Mouse (Mus musculus) intestine, postnatal 0 days (tissue): ENCODE data around the gene Zscan12. TPM values are rescaled to one million over a fixed set of nuclear protein-coding genes. Genes with fewer than 3 reads are reported as not detected.

Source experiments
- ATAC-seq: fragments of 200-750 bp; cut with Nextera tagmentation; 2 replicates; pipeline ENCODE4 v1.8.0; 2017; ENCODE audit warnings: mild to moderate bottlenecking, moderate TSS enrichment, moderate library complexity
- H3K27ac ChIP-seq: fragments of 300-500 bp; sonication (generic); 2 replicates; pipeline ENCODE4 v1.5.1; 2014; ENCODE audit warnings: mild to moderate bottlenecking, low read depth, low read length, moderate library complexity
- H3K27me3 ChIP-seq: fragments of 300-500 bp; sonication (generic); replicated peaks from 2 replicates; pipeline ENCODE4 v1.6.1; 2014; ENCODE audit warnings: low read length, mixed read lengths; ENCODE audit not compliant: control insufficient read depth, insufficient read depth
- H3K36me3 ChIP-seq: fragments of 300-500 bp; sonication (generic); 2 replicates; pipeline ENCODE4 v1.6.1; 2014; ENCODE audit warnings: mild to moderate bottlenecking, moderate library complexity; ENCODE audit not compliant: control insufficient read depth, insufficient read depth
- H3K4me1 ChIP-seq: fragments of 300-500 bp; sonication (generic); replicated peaks from 2 replicates; pipeline ENCODE4 v1.6.1; 2014; ENCODE audit warnings: antibody characterized with exemption, low read length, mixed read lengths; ENCODE audit not compliant: control insufficient read depth, insufficient read depth
- H3K4me2 ChIP-seq: fragments of 300-500 bp; sonication (generic); replicated peaks from 2 replicates; pipeline ENCODE4 v1.6.1; 2014; ENCODE audit warnings: low read depth, mild to moderate bottlenecking, moderate library complexity
- H3K4me3 ChIP-seq: fragments of 300-500 bp; sonication (generic); 2 replicates; pipeline ENCODE4 v1.5.1; 2014; ENCODE audit warnings: low read depth, low read length
- H3K9ac ChIP-seq: fragments of 300-500 bp; sonication (generic); 2 replicates; pipeline ENCODE4 v1.6.1; 2014; ENCODE audit warnings: mild to moderate bottlenecking, low read depth, low read length
- H3K9me3 ChIP-seq: fragments of 300-500 bp; sonication (generic); 2 replicates; pipeline ENCODE4 v1.6.1; 2016; ENCODE audit warnings: mixed run types; ENCODE audit not compliant: control insufficient read depth
- CTCF ChIP-seq: sonication (generic); IDR thresholded peaks from 2 replicates; pipeline ENCODE4 v1.5.1; 2016; ENCODE audit warnings: low read depth, mild to moderate bottlenecking, control low read depth, antibody characterized with exemption, moderate library complexity
- WGBS: fragments of 180-500 bp; shearing (Covaris S2); extraction: QIAGEN DNeasy Blood & Tissue Kit; methylation state at CpG from one replicate; pipeline ENCODE4 v1.1.7; 2014; 5-methylcytosine and 5-hydroxymethylcytosine counted together
- polyA plus RNA-seq: library from polyadenylated mRNA; unstranded; fragments of >200 nt; fragmentation: Nextera tagmentation; extraction: Ambion mirVana; gene quantifications from 2 replicates; pipeline ENCODE4 v1.2.1, GENCODE M21; 2015

Zscan12 gene
- 3.5 and 3.9 TPM in 2 replicates for polyA plus RNA-seq

DNA sequence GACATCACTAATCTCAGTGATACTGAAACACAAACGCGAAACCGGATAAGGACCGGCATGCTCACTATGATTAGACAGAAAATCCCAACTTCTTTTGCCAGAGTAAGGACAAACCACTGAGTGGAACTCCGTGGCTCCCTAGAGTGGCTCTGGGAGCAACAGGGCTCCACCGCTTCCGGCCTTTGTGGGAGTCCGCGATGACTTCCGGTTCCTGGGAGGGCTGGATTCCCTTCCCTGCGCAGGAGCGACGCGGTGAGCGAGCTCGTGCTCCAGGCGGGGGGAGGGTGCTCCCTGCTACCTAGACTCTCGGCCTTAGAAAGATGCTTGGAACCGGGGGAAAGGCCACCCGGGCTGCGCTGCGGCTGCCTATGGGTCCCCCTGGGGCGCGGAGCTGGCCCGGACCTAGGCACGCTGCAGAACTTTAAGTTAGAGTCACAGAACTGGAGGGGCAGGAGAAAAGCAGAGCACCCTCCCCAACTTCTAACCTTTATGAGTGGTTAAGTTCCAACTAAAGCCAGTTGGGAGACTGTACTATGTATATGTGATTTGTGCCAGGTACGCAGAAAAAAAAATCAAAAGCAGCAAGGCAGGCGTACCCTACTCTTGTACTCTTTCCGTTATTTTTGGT lies at the start of gene Zscan12:
Gene Zscan12, plus strand, starts transcription at position 200 of the 628 bp plus-strand sequence.
- H3K9me3 ChIP-seq, result no peaks in the 10 kb centered on the region
- peak; percentile 100 for ATAC-seq
- H3K4me1 ChIP-seq, result peaks cover 7% of the 10 kb centered on the region; the same call in 1 of the 2 replicates
- peak within 1 kb of the TSS; percentile 85 for H3K4me2 ChIP-seq
- H3K36me3 ChIP-seq, result no peaks in the 10 kb centered on the region
- no peaks in the 10 kb centered on the region for H3K27me3 ChIP-seq
- TF ChIP-seq CTCF, result no peak
- H3K27ac ChIP-seq, result peak within 1 kb of the TSS; percentile 28; the same call in 1 of the 2 replicates
- H3K9ac ChIP-seq, result peak within 1 kb of the TSS; percentile 76
- under 1% methylated on average over 29 of the region's 29 CpGs for WGBS
- peak within 1 kb of the TSS; percentile 82 for H3K4me3 ChIP-seq

DNA sequence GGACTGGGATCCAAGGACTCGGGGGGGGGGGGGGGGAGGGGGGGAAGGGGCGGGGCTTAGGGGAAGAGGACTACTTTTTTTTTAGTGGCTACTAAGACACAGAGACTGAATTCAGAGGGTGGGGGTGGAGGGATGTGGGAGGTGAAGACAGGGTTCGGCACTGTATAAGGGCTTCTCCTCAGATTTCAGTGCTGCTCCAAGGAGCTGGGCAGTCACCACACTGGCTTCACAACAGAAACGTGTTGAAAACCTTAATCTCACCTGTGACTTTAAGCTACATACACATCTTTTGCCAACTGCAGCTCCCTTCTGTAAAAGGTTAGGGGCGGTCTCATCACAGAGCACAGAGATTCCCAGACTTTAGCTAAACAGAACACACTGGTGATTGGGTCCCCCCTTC lies 49.8 kb upstream of the Zscan12 start:
- H3K4me1 ChIP-seq, result no peaks in the 10 kb centered on the region
- no peaks in the 10 kb centered on the region for H3K27me3 ChIP-seq
- H3K4me3 ChIP-seq, result no peak overlapping the region
- no peak overlapping the region for H3K9ac ChIP-seq
- no peak overlapping the region for H3K27ac ChIP-seq
- ATAC-seq, result no peak
- whole genome bisulfite sequencing, result 62% methylated on average over 3 of the region's 5 CpGs
- no peak for TF ChIP-seq CTCF
- H3K36me3 ChIP-seq, result no peaks in the 10 kb centered on the region
- H3K4me2 ChIP-seq, result no peak overlapping the region
- H3K9me3 ChIP-seq, result no peaks in the 10 kb centered on the region

DNA sequence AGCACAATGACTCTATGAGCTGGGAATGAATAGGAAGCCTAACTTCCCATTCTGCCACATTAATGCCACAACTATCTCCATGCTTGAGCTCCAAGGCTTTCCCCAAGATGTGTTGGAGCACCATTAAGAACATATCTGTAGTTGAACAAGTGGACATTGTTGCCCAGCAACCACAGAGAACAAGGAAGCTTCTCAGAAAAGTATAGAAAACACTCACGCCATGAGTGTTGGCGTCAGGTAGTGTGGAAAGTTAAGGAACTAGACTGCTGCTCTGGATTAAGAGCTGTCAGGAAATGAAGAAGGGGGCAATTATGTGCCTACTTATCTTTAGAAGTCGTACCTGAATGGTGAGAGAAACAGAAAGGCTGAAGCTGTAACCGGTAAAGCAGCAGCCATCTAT lies 48.7 kb upstream of the Zscan12 start:
- H3K27me3 ChIP-seq, result no peaks in the 10 kb centered on the region
- no peaks in the 10 kb centered on the region for H3K36me3 ChIP-seq
- no peak overlapping the region for H3K27ac ChIP-seq
- ATAC-seq, result no peak
- no peaks in the 10 kb centered on the region for H3K4me1 ChIP-seq
- TF ChIP-seq CTCF, result no peak
- no peak overlapping the region for H3K9ac ChIP-seq
- no peaks in the 10 kb centered on the region for H3K9me3 ChIP-seq
- 61% methylated on average over 4 of the region's 4 CpGs for WGBS
- no peak overlapping the region for H3K4me2 ChIP-seq
- no peak overlapping the region for H3K4me3 ChIP-seq

DNA sequence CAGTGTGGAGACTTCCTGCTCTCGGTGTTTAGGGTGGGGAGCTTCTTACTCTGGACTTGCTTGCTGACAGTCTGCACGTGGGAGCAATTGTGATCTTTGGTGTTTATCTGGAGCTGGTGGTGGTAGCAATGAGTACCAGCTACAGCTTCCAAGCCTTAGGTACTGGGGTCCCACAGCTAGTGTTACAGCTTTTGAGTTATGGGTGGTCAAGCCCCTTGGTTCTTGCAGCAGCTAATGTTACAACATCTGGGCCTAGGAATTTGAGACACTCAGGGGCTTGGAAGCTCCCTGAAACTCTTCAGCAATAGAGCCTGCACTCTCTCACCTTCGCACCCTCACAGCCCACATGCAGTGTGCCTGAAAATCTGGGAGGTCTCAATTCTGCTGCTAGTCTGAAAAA lies 42.4 kb upstream of the Zscan12 start:
- Histone ChIP-seq H3K4me2 (no peak overlapping the region), H3K4me1 (no peaks in the 10 kb centered on the region), H3K4me3 (no peak overlapping the region), H3K36me3 (no peaks in the 10 kb centered on the region), H3K27ac (no peak overlapping the region), H3K27me3 (no peaks in the 10 kb centered on the region), H3K9me3 (no peaks in the 10 kb centered on the region), H3K9ac (no peak overlapping the region)
- no peak for TF ChIP-seq CTCF
- WGBS, result 64% methylated on average over 3 of the region's 3 CpGs
- no peak for ATAC-seq

DNA sequence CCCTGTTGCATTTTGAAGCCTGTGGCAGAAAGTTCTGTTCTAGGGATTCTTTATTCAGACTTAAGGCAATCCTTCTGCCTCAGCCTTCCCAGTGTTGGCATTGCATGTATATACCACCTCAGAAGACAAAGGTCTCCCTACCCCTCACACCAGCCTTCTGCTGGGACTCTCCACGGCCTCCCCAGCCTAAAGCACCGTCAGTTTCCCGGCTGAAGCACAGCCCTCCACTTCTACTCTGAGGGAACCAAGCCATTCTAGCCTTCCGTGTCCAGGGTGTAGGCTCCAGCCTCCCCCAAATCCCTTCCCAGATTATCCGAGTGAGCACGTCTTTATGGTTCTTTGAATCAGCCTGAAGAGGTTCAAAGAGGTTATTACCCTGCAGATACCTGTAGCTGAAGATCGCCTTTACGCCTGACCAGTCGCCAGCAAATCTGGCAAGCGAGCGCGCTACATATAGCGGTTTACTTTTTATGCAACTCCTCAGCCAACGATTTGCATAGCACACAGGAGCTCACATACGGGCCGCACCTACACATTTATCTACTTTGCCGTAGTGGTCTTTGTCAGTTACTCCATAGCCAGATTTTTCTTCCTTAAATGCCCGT lies 40.6 kb upstream of the Zscan12 start:
- 10% methylated on average over 18 of the region's 18 CpGs for WGBS
- ATAC-seq, result no peak
- Histone ChIP-seq H3K27me3 (no peaks in the 10 kb centered on the region), H3K4me1 (0 out of 2 replicates have a peak, but pooled peaks cover 2% of the 10 kb centered on the region), H3K36me3 (no peaks in the 10 kb centered on the region), H3K9ac (no peak overlapping the region), H3K27ac (no peak overlapping the region), H3K9me3 (no peaks in the 10 kb centered on the region), H3K4me3 (peak overlapping the region; percentile 13; the same call in 1 of the 2 replicates), H3K4me2 (peak overlapping the region; percentile 39)
- TF ChIP-seq CTCF, result no peak

DNA sequence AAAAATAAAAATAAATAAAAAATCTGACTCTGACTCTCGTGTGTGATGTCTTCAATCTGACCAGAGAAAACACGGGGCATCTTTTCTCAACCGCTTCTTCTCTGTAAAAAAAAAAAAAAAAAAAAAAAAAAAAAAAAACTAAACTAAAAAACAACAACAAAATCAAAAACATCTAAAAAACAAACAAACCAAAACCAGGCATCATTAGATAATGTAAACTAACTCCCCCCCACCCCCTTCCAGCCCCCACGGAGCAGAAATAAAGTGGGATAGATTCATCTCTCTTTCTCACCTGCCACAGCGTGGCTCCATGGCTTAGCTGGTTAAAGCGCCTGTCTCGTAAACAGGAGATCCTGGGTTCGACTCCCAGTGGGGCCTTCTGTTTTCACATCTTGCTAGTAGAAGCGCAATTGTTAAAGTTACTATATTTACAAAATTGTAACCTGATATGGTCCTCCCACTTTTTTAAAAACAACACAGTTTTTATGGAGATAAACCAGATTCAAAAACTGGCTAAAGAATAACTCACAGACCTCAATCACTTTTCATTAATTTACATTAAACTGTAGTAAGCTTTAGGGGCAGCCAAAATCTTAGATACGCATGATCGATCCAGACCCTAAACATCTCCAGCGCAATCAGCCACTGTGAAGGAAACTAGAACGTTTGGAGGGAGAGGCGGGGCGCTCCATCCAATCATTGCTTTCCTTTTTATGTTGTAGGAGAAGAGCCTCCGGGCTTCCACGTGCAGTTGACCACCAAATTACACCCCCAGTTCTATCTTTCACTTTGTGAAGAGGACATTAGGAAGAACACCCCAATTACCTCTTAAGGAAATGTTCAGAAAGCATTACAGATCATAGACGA lies 39.9 kb upstream of the Zscan12 start:
- H3K27ac ChIP-seq, result no peak overlapping the region
- no peaks in the 10 kb centered on the region for H3K9me3 ChIP-seq
- no peak for ATAC-seq
- H3K4me1 ChIP-seq, result 0 out of 2 replicates have a peak, but pooled peaks cover 4% of the 10 kb centered on the region
- no peak overlapping the region for H3K9ac ChIP-seq
- TF ChIP-seq CTCF, result no peak
- peak overlapping the region; percentile 13; the same call in 1 of the 2 replicates for H3K4me3 ChIP-seq
- peak overlapping the region; percentile 39 for H3K4me2 ChIP-seq
- no peaks in the 10 kb centered on the region for H3K27me3 ChIP-seq
- WGBS, result 23% methylated on average over 18 of the region's 18 CpGs
- no peaks in the 10 kb centered on the region for H3K36me3 ChIP-seq
